Comparison of ENCODE assay signal across 8 mouse cellular contexts in the genomic region with DNA sequence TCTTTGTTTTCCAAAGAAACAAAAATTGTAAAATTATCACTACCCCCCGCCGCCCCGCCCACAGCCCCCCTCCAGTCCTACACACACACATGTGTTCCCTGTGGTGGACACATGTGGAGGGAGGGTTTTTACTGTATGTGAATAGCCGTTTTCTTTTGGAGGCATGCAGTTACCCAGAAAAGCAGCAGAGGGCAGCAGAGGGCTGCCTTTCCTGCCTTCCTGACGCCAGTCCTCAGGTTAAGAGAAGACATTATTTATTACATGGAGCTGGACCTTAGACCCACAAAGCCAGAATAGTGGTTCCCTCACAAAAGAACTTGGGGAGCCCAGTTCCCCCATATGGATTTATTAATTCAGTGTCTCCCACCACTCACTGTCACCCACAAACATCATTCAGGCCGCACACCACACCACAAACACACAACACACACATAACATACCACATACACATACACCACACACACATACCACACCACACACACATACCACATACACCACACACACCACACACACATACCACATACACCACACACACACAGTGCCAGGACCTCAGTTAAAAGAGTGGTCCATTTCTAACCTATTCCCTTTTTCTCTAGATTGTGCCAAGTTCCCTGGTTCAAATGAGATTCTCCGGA. TPM values are rescaled to one million over a fixed set of nuclear protein-coding genes. Genes with fewer than 3 reads are reported as not detected.
DNase-seq lines count a peak whose midpoint lies in the region; ATAC-seq lines count a peak whose summit lies in the region.

No protein-coding gene starts in this region.

- ATAC-seq in midbrain, embryonic 14.5 days (ENCODE audit: low FRiP score, low TSS enrichment): peak; percentile 64

- H3K9ac ChIP-seq in midbrain, embryonic 14.5 days (replicated peaks; ENCODE audit: low read length): no peak overlapping the region

- no peak overlapping the region for H3K4me3 ChIP-seq in limb, embryonic 10.5 days
- no peak overlapping the region for H3K4me3 ChIP-seq in midbrain, embryonic 14.5 days (replicated peaks; ENCODE audit: low read depth, low read length)

- intact Hi-C loops in gastrocnemius, postnatal 36 days (cut with DNase I): loop anchor here (5.0 kb wide), 2 partner anchors 56 to 221 kb away; no protein-coding TSS in a partner anchor

- no peaks in the 10 kb centered on the region for H3K9me3 ChIP-seq in limb, embryonic 10.5 days (replicated peaks)
- no peaks in the 10 kb centered on the region for H3K9me3 ChIP-seq in midbrain, embryonic 14.5 days (ENCODE audit: control insufficient read depth, low read length)

- no peaks in the 10 kb centered on the region for H3K36me3 ChIP-seq in limb, embryonic 10.5 days
- no peaks in the 10 kb centered on the region for H3K36me3 ChIP-seq in midbrain, embryonic 14.5 days (ENCODE audit: control insufficient read depth, insufficient read depth, low read length)

- DNase-seq in urinary bladder, adult 18-20 months (ENCODE audit: low spot score in 2 of 2): peak; percentile 41 to 44
- DNase-seq in urinary bladder, postnatal 10 days (ENCODE audit: low spot score): no peak
- peak; percentile 69 for DNase-seq in embryo, embryonic 11 days
- peak; percentile 37 to 65 for DNase-seq in gastrocnemius, postnatal 36 days
- peak; percentile 81 for DNase-seq in kidney, adult 18-20 months
- DNase-seq in limb, embryonic 10.5 days (ENCODE audit: low spot score): peak; percentile 81
- DNase-seq in midbrain, embryonic 14.5 days: peak; percentile 85
- DNase-seq in spleen, adult 18-20 months: peak; percentile 53 to 76

- peaks cover 5% of the 10 kb centered on the region for H3K4me1 ChIP-seq in limb, embryonic 10.5 days
- no peaks in the 10 kb centered on the region for H3K4me1 ChIP-seq in midbrain, embryonic 14.5 days (ENCODE audit: control insufficient read depth, insufficient read depth, low read length)

- H3K4me2 ChIP-seq in midbrain, embryonic 14.5 days (ENCODE audit: low read length): no peak overlapping the region

- no peak overlapping the region for H3K27ac ChIP-seq in limb, embryonic 10.5 days
- no peak overlapping the region for H3K27ac ChIP-seq in midbrain, embryonic 14.5 days (replicated peaks; ENCODE audit: low read depth, low read length)

- 0 out of 2 replicates have a peak, but pooled peaks cover 9% of the 10 kb centered on the region for H3K27me3 ChIP-seq in limb, embryonic 10.5 days (ENCODE audit: low read depth, poor library complexity, severe bottlenecking)
- H3K27me3 ChIP-seq in midbrain, embryonic 14.5 days (ENCODE audit: control insufficient read depth, insufficient read depth, low read length): peaks cover 7% of the 10 kb centered on the region; the same call in 1 of the 2 replicates

- 23% methylated on average over 7 of the region's 7 CpGs for WGBS in limb, embryonic 10.5 days
- WGBS in midbrain, embryonic 14.5 days: 28% methylated on average over 7 of the region's 7 CpGs

RNA-seq across cellular contexts. Expression of gene Efcab14, which starts 5.8 kb away (rescaled TPM):
- total RNA-seq in gastrocnemius, postnatal 36 days (2021): 10 to 100 TPM; 35.1 to 35.2 TPM
- polyA plus RNA-seq in limb, embryonic 10.5 days (2016; fragmentation: Nextera tagmentation; extraction: Ambion mirVana): 30.8 and 34.0 TPM in 2 replicates
- 16.3 and 25.4 TPM in 2 replicates for polyA plus RNA-seq in midbrain, embryonic 14.5 days (2014; fragmentation: Nextera tagmentation; extraction: Ambion mirVana)

RNA-seq across cellular contexts. Expression of gene Tex38, which starts 49.1 kb away (rescaled TPM):
- 1 to 10 TPM; 2.8 to 3.4 TPM for total RNA-seq in gastrocnemius, postnatal 36 days (2021)
- 0.43 TPM in 1 of 2 replicates, not detected in the other for polyA plus RNA-seq in limb, embryonic 10.5 days (2016; fragmentation: Nextera tagmentation; extraction: Ambion mirVana)
- polyA plus RNA-seq in midbrain, embryonic 14.5 days (2014; fragmentation: Nextera tagmentation; extraction: Ambion mirVana): 0.28 and 0.37 TPM in 2 replicates

RNA-seq across cellular contexts. Expression of gene Atpaf1, which starts 52.9 kb away (rescaled TPM):
- 10 to 100 TPM; 39.8 to 46.9 TPM for total RNA-seq in gastrocnemius, postnatal 36 days (2021)
- polyA plus RNA-seq in limb, embryonic 10.5 days (2016; fragmentation: Nextera tagmentation; extraction: Ambion mirVana): 55.8 and 58.0 TPM in 2 replicates
- polyA plus RNA-seq in midbrain, embryonic 14.5 days (2014; fragmentation: Nextera tagmentation; extraction: Ambion mirVana): 37.8 and 44.3 TPM in 2 replicates
